Mouse (Mus musculus) G1E (cell line): Measurements from ENCODE around the gene Kirrel.

Experiments
- CTCF ChIP-seq: IDR thresholded peaks from 2 replicates; pipeline ENCODE4 v1.5.1; 2012; ENCODE audit warnings: low read depth, low read length, inconsistent platforms, mixed read lengths
- GATA1 ChIP-seq: IDR thresholded peaks from 2 replicates; pipeline ENCODE4 v1.6.1; 2012; ENCODE audit warnings: borderline replicate concordance, low read length, inconsistent platforms, mixed read lengths
- POLR2AphosphoS5 ChIP-seq: IDR thresholded peaks from 2 replicates; pipeline ENCODE4 v1.6.1; 2012; ENCODE audit warnings: low read depth, low read length, inconsistent platforms; ENCODE audit not compliant: insufficient replicate concordance
- TAL1 ChIP-seq: conservative IDR thresholded peaks from 2 replicates; pipeline ENCODE4 v1.6.1; 2012; ENCODE audit warnings: low read depth, low read length, inconsistent platforms, mixed read lengths

DNA sequence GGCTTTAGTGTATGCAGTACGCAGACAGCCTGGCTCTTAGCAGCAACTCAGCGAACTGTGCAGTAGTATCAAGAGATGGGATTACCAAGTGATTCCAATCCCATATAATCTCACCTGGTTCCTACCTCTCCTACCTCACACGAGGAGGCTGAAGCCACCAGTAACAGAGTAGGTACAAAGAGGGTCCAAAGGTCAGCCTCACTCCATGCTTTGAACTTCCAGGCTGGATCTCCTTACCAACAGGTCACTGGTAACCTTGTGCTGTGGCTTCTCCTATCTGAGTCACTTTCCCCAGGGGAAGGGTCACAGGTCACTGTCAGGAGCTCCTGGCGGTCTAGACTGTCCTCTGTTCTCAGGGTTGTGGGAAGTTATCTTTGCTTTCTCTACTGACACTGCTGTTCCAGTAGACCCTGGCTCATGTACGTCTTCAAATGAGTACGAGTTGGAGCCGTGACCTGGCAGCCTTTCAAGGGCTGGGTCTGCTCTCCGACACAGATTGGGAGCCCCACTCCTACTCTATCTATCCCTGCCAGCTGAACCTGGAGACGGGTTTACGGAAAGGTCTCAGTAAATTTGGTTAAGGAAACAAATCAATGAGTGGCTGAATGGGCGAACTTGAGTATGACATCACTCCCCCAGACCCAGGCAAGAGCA is 42.7 kb downstream of the Kirrel start:
- TF ChIP-seq CTCF (no peak), GATA1 (no peak), TAL1 (no peak), POLR2AphosphoS5 (no peak)
